Mouse (Mus musculus) gastrocnemius, postnatal 25 days (tissue): ENCODE measurements at regions not wholly inside any gene's neighbourhood (a gene's known extent, or its start where the extent isn't known, plus 50 kb on each side); places are given as distances from the start of the nearest gene placed in this dataset.

Experiments used
- DNase-seq: peaks from one replicate; pipeline ENCODE4 v3.0.0; 2022

GRCm38 (mm10) chr14:79854216-79854615 is 83.1 kb upstream of the Pcdh8 start:
- no peak for DNase-seq

GRCm38 (mm10) chr14:79852683-79853082 is 81.6 kb upstream of the Pcdh8 start:
- no peak for DNase-seq

DNA sequence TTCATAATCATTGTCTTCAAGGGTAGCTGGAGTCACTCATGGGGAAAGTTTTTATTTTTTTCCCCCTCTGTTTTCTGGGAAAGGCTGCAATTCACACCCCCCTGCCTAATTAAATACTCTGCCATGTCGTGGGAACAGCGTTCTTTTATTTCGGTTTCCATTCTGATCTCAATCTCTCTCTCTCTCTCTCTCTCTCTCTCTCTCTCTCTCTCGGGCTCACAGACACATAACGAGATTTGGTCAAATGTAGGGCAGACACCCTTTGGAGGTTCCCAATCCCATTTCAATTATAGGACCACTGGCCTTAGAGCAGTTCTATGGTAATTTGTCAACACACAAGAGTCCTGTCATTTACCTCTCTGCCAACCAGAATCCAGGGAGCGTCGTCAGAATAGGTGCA is 80.7 kb upstream of the Pcdh8 start:
- no peak for DNase-seq

DNA sequence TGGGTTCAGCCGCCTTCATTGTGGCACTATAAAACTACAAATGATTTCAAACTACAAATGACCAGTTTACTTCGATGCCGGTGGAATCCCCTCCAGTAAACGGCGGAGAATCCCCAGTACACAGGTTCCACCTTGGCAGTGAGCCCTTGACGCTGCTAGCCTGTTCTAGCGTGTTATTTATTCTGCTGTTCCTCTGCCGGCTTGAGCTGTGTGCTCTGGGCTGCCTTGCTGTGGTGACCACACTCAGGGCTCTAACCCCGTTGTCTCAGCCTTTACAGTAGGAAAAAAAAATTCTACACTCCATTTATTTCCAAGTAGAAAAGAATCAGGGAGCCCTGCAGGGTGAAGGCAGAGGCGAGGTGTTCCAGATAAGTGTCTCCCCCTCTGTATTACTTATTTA is 80.1 kb upstream of the Pcdh8 start:
- DNase-seq = no peak

- no peak for DNase-seq
These were observed 78.7 kb upstream of the Pcdh8 start for GRCm38 (mm10) chr14:79849617-79850435.

- DNase-seq = no peak
These were observed 77.0 kb upstream of the Pcdh8 start for GRCm38 (mm10) chr14:79848116-79848515.

GRCm38 (mm10) chr14:79844306-79844705 is 73.2 kb upstream of the Pcdh8 start:
- DNase-seq = no peak

DNA sequence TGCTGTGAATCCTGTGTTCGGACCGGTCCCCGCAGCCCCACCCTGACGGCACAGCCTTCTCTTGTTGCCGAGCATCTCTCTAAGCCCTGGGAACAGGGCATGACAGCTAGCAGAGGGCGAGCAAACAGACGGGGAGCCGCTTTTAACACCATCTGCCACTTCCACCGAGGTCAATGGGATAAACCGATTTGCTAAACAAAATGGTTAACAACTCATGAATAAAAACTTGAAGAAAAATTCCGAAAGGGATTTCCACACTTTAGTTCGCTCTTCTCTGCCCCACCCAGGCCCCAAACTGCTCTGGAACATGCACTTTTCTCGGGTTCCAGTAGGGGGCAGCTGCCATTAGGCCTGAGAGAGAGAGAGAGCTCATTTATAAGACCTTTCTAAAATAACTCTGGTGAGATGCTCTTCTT is 72.0 kb upstream of the Pcdh8 start:
- no peak for DNase-seq

DNA sequence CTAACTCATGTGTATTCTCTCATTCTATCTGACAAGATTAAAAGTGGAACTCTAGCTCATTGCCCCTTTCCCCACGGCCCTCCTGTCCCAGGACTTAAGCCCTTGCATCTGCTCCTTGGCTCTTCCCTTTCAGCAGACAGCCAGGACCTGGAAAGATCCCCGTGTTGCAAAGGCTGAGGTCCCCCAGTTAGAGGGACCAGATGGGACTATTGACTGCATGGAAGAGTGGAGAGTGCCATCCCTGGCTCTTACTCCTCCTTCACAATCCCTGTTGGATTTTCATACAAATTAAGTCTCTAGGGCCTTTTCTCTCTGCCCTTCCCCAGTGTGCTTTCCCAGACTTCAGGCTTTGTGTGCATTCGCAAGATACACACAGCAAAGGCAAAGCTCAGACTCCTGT is 71.6 kb upstream of the Pcdh8 start:
- no peak for DNase-seq

DNA sequence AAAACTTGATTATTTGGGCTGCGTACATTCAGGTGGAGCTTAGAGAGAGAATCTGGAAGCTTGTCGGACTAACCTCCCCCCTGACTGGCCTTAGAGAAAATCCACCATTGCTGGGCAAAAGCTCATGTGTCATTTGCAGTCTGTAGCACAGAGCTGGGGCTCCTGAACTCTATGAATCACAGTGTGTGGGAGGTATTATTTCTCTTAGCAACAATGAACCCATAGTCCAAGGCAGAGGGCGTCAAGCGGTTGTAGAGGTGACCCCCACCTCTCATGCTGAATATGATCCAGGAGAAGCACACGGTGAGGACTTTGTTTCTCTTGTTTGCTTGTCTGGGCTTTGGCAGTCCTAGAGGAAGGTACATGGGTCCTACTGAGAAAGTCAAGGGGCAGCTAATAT is 66.0 kb upstream of the Pcdh8 start:
- no peak for DNase-seq

- no peak for DNase-seq
These were observed 65.1 kb upstream of the Pcdh8 start for GRCm38 (mm10) chr14:79836186-79836585.

DNA sequence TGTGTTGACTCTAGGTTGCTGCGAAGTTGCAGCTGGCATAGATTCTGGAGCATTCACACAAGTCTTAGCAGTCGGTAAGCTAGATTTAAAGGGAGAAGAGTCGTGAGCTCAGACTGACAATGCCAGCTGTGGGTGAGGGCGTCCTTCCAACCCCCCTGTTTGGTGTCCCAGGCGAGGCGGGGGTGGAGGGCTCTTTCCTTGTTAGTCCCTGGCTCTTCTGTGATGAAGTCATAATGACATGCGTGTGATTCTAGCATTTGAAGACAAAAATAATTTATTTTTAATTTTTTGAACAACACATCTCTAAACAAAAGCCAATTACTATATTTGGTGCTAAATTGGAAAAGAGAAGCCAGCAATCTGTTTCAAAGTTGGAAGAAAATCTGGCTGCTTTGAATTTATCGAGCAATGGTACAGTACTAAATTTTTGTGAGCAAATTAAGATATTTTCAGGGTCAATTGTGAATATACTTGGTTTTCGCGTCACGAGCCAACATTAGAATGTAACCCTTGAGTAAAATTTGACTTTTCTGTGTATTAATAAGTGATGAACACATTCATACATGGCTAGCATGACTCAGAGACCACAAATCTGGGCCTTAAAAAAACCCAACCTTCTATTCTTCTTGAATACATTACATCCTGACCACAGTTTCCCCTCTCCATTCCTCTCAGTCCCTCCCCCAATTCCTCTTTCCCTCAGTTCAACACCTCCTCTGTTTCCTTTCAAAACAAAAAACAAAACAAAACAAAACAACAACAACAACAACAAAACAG is 53.7 kb upstream of the Pcdh8 start:
- DNase-seq = no peak

DNA sequence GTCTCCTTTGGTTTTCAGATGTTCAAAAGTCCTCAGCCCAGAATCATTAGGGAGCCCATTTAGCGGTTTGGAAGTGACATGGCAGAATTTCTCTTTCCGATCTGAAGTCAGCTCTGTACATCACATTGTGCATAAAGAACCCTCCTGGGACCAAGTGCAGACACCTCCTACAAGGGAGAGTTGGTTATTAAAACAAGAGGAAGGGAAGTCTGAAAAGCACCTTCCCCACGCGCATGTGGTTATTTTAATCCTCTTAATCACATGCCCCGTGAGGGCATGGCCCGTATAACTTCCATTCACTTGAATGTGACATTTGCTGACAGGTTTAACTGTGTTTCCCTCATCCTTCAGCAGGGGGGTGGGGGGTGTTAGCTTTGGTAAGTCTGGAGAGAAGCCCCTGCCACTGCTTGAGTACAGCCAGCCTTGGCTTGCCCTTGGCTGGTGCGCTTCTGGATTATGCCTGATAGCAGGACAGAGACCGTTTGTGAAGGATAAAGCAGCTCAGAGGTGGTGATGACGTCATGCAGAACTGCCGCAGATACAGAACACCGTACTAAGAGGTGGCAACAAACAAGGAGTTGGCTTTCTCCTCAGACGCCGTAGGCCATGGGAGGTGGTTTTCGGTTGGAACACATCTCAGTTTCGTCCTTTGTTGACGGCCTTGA is 51.5 kb upstream of the Pcdh8 start:
- no peak for DNase-seq

DNA sequence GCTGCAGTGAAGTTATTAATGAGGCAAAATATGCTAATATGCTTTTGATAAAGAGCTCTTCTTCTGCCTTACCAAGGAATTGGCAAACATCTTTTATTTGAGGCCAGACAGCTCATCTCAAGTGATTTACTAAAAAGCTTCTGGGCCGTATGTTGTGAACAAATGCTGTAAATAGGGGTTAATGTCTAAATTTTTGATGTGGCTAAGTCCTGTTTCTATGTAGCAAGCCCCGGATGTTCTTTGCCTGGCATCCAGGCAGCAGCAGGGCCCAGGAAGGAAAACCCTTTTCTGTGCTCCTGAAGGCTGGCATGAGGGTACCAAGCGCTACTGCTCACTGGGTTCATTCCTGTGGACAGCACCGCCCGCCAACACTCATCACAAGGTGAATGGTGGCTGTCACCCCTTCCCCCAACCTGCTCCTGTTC is 50.9 kb upstream of the Pcdh8 start:
- no peak for DNase-seq

DNA sequence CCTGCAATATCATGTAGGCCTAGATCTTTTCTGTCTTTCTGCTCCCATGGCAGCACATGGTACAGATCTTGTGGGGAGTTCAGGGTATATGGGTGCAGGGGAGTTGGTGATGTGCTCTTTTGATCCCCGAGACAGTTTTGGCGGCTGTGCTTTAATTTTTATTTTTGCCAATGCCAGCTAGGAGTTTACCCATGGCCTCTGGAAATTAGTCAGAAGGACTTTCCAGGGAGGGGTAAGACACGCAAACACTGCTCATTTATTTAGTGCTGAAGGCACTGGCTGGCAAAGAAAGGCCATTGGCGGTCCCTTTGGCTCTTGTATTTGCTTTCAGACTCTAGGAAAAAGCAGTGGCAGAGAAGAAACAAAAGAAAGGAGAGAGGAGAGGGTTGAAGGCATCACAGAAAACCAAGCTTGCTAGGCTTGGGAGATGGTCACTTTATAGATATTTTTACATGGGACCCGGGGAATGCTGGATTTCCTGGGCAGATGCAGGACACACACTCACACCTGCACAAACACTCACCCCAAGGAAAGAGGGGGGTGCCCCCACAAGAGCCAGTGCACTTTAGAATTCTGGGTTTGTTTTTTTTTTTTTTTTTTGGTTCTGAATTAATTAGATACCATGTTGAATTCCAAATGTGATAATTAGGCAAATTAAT is 50.4 kb upstream of the Pcdh8 start:
- DNase-seq = no peak
